Mouse (Mus musculus): Measurements from ENCODE around the gene Atn1. TPM values are rescaled to one million over a fixed set of nuclear protein-coding genes. Genes with fewer than 3 reads are reported as not detected.
A peak's percentile ranks its signal among the peaks of the same experiment; 100 is the strongest.

Atn1 gene
- polyA plus RNA-seq, 1 experiment from 2014 or later, result 1.8 TPM

GRCm38 (mm10) chr6:124770013-124770412 lies 13.7 kb upstream of the Atn1 start:
- H3K36me3 ChIP-seq (replicated peaks; ENCODE audit: insufficient read depth, low read length), result no peaks in the 10 kb centered on the region
- DNase-seq, result no peak
- no peaks in the 10 kb centered on the region for H3K9me3 ChIP-seq (ENCODE audit: low read length)
- H3K4me1 ChIP-seq (ENCODE audit: insufficient read depth), result 0 out of 2 replicates have a peak, but pooled peaks cover 7% of the 10 kb centered on the region
- 39% methylated on average over 7 of the region's 7 CpGs for WGBS (ENCODE audit: insufficient replicate concordance)
- no peak overlapping the region for H3K4me3 ChIP-seq (ENCODE audit: low read depth, low read length)
- H3K9ac ChIP-seq (replicated peaks), result no peak overlapping the region
- no peak for TF ChIP-seq CTCF (IDR thresholded peaks at IDR 0.05; ENCODE audit: low read depth)
- no peak for TF ChIP-seq EP300 (IDR thresholded peaks at IDR 0.05; ENCODE audit: low read depth)
- peaks cover 21% of the 10 kb centered on the region for H3K27me3 ChIP-seq (ENCODE audit: insufficient read depth, low read length)
- H3K4me2 ChIP-seq (ENCODE audit: low read depth, low read length), result peak overlapping the region; percentile 78; the same call in 1 of the 2 replicates
- no peak for ATAC-seq
- H3K27ac ChIP-seq (ENCODE audit: low read depth), result no peak overlapping the region

- Histone ChIP-seq H3K9ac (replicated peaks) (peak within 1 kb of the TSS; percentile 31), H3K4me1 (ENCODE audit: insufficient read depth) (0 out of 2 replicates have a peak, but pooled peaks cover 7% of the 10 kb centered on the region), H3K4me2 (ENCODE audit: low read depth, low read length) (peak within 1 kb of the TSS; percentile 78), H3K9me3 (ENCODE audit: low read length) (no peaks in the 10 kb centered on the region), H3K27ac (ENCODE audit: low read depth) (no peak within 1 kb of the TSS), H3K36me3 (replicated peaks; ENCODE audit: insufficient read depth, low read length) (no peaks in the 10 kb centered on the region), H3K27me3 (ENCODE audit: insufficient read depth, low read length) (peaks cover 21% of the 10 kb centered on the region), H3K4me3 (ENCODE audit: low read depth, low read length) (peak within 1 kb of the TSS; percentile 48)
- TF ChIP-seq CTCF (IDR thresholded peaks at IDR 0.05; ENCODE audit: low read depth) (no peak), EP300 (IDR thresholded peaks at IDR 0.05; ENCODE audit: low read depth) (no peak)
- ATAC-seq (peak; percentile 45; the same call in 1 of the 2 replicates), DNase-seq (peak; percentile 55)
- whole genome bisulfite sequencing (ENCODE audit: insufficient replicate concordance), result 2% methylated on average over 47 of the region's 54 CpGs
Observed at GRCm38 (mm10) chr6:124769101-124769765, 12.9 kb upstream of the Atn1 start, which contains the start of gene Eno2. TSS of gene Eno2 (minus strand) at chr6:124769673.

DNA sequence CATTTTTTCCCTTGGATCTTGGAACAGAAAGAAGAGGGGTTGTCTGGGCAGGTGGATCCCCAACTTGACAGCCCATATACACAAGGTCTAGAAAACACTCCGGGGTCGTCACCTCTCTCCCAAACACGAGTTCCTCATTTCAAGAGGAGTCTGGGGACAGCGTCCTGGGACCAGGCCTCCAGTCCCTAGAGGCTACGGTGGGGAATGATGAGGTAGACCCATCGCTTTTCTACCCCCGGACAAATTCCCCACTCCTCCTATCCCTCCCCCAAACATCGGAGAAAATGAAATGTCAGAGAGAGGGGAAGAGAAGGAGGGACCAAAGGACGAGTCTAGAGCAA lies 12.3 kb upstream of the Atn1 start:
- Histone ChIP-seq H3K27ac (ENCODE audit: low read depth) (no peak overlapping the region), H3K36me3 (replicated peaks; ENCODE audit: insufficient read depth, low read length) (no peaks in the 10 kb centered on the region), H3K27me3 (ENCODE audit: insufficient read depth, low read length) (peaks cover 21% of the 10 kb centered on the region), H3K4me3 (ENCODE audit: low read depth, low read length) (peak overlapping the region; percentile 48), H3K9ac (replicated peaks) (peak overlapping the region; percentile 31; the same call in 1 of the 2 replicates), H3K9me3 (ENCODE audit: low read length) (no peaks in the 10 kb centered on the region), H3K4me1 (ENCODE audit: insufficient read depth) (0 out of 2 replicates have a peak, but pooled peaks cover 7% of the 10 kb centered on the region), H3K4me2 (ENCODE audit: low read depth, low read length) (peak overlapping the region; percentile 78)
- WGBS (ENCODE audit: insufficient replicate concordance), result 3% methylated on average over 9 of the region's 9 CpGs
- DNase-seq, result no peak
- no peak for ATAC-seq
- TF ChIP-seq CTCF (IDR thresholded peaks at IDR 0.05; ENCODE audit: low read depth) (no peak), EP300 (IDR thresholded peaks at IDR 0.05; ENCODE audit: low read depth) (no peak)

GRCm38 (mm10) chr6:124767920-124768703 lies 11.8 kb upstream of the Atn1 start:
- WGBS (ENCODE audit: insufficient replicate concordance), result 33% methylated on average over 18 of the region's 19 CpGs
- H3K36me3 ChIP-seq (replicated peaks; ENCODE audit: insufficient read depth, low read length), result no peaks in the 10 kb centered on the region
- ATAC-seq, result peak; percentile 31; the same call in 1 of the 2 replicates
- H3K27me3 ChIP-seq (ENCODE audit: insufficient read depth, low read length), result peaks cover 21% of the 10 kb centered on the region
- 0 out of 2 replicates have a peak, but pooled peaks cover 7% of the 10 kb centered on the region for H3K4me1 ChIP-seq (ENCODE audit: insufficient read depth)
- no peak overlapping the region for H3K9ac ChIP-seq (replicated peaks)
- no peaks in the 10 kb centered on the region for H3K9me3 ChIP-seq (ENCODE audit: low read length)
- H3K4me2 ChIP-seq (ENCODE audit: low read depth, low read length), result peak overlapping the region; percentile 78
- H3K27ac ChIP-seq (ENCODE audit: low read depth), result no peak overlapping the region
- no peak for TF ChIP-seq CTCF (IDR thresholded peaks at IDR 0.05; ENCODE audit: low read depth)
- 0 out of 2 replicates have a peak overlapping the region, but pooled peaks have one; percentile 8 for H3K4me3 ChIP-seq (ENCODE audit: low read depth, low read length)
- no peak for DNase-seq

DNA sequence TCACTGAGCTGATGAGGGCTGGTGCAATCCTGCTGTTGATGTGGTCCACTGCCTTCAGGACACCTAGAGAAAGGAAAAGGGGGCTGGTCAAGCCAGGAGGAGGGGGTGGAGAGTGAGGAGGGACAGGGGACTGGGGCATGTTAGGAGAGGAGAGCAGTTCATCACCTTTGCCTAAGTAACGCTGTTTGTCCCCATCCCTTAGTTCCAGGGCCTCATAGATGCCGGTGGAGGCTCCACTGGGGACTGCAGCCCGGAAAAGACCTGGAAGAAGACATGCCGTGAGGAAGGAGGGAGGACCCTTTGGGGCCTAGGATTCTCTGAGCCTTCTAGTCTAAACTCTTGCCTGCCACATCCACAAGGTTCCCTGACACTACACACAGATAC lies 11.2 kb upstream of the Atn1 start:
- ATAC-seq (no peak), DNase-seq (no peak)
- 0 out of 2 replicates have a peak, but pooled peaks cover 7% of the 10 kb centered on the region for H3K4me1 ChIP-seq (ENCODE audit: insufficient read depth)
- no peak for TF ChIP-seq CTCF (IDR thresholded peaks at IDR 0.05; ENCODE audit: low read depth)
- TF ChIP-seq EP300 (IDR thresholded peaks at IDR 0.05; ENCODE audit: low read depth), result no peak
- H3K4me2 ChIP-seq (ENCODE audit: low read depth, low read length), result no peak overlapping the region
- no peaks in the 10 kb centered on the region for H3K36me3 ChIP-seq (replicated peaks; ENCODE audit: insufficient read depth, low read length)
- 76% methylated on average over 4 of the region's 4 CpGs for WGBS (ENCODE audit: insufficient replicate concordance)
- H3K27me3 ChIP-seq (ENCODE audit: insufficient read depth, low read length), result peaks cover 21% of the 10 kb centered on the region
- H3K4me3 ChIP-seq (ENCODE audit: low read depth, low read length), result no peak overlapping the region
- H3K9ac ChIP-seq (replicated peaks), result no peak overlapping the region
- no peaks in the 10 kb centered on the region for H3K9me3 ChIP-seq (ENCODE audit: low read length)
- H3K27ac ChIP-seq (ENCODE audit: low read depth), result no peak overlapping the region

DNA sequence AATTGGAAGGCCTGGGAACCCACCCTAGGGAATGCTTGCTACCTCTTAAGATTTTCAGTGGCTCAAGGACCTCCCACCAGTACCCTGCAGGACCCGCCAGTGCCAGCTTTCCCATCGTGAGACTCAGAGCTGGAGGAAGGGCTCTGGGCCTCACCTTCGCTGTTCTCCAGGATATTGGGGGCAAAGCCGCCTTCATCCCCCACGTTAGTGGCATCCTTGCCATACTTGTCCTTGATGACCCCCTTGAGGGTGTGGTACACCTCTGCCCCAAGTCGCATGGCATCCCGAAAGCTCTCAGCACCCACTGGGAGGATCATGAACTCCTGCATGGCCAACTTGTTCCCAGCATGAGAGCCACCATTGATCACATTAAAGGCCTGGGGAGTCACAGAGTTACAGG lies 9.6 kb upstream of the Atn1 start:
- DNase-seq (no peak), ATAC-seq (no peak)
- Histone ChIP-seq H3K9me3 (ENCODE audit: low read length) (no peaks in the 10 kb centered on the region), H3K27me3 (ENCODE audit: insufficient read depth, low read length) (peaks cover 21% of the 10 kb centered on the region), H3K4me1 (ENCODE audit: insufficient read depth) (0 out of 2 replicates have a peak, but pooled peaks cover 7% of the 10 kb centered on the region), H3K4me3 (ENCODE audit: low read depth, low read length) (no peak overlapping the region), H3K36me3 (replicated peaks; ENCODE audit: insufficient read depth, low read length) (no peaks in the 10 kb centered on the region), H3K4me2 (ENCODE audit: low read depth, low read length) (no peak overlapping the region), H3K27ac (ENCODE audit: low read depth) (no peak overlapping the region), H3K9ac (replicated peaks) (no peak overlapping the region)
- WGBS (ENCODE audit: insufficient replicate concordance), result 84% methylated on average over 7 of the region's 7 CpGs
- no peak for TF ChIP-seq EP300 (IDR thresholded peaks at IDR 0.05; ENCODE audit: low read depth)

All from liver, postnatal 0 days (tissue).